Comparison of ENCODE assay signal across 8 mouse cellular contexts in the genomic region with DNA sequence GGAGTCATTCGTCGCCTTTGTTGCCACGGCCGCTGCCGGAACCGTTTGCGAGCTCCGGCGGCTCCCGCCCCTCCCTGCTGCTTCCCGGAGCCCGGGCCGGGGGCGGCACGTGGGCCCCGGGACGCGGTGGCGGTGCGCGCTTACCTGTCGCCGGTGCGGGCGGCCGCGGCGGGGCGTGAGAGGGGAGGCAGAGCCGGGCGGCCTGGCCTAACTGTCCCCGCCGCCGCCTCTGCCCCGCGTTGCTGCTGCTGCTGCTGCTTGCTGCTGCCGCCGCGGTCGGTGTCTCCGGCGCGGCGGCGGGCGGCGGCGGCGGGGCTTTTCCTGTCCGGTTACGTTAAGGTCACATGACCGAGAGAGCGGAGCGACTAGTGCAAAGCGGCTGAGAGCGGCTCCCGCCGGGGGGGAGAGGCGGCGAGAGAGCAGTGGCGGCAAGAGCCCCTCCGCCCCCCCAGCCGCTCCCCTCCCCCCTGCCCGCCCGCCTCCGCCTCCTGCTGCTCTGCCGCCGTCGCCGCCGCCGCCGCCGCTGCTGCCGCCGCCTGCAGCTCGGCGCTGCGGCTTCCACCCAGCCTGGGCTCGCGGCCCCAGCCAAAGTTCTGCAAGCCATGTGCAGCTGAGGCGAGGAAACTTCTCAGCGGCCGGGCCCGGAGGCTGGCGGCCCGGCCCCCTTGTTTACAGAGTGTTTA. TPM values are rescaled to one million over a fixed set of nuclear protein-coding genes. Genes with fewer than 3 reads are reported as not detected.
DNase-seq lines count a peak whose midpoint lies in the region; ATAC-seq and TF ChIP-seq lines count a peak whose summit lies in the region.

Gene Zbtb2, minus strand, starts transcription at position 408 of the 683 bp plus-strand sequence.

- H3K4me2 ChIP-seq in heart, embryonic 13.5 days: peak within 1 kb of the TSS; percentile 96
- H3K4me2 ChIP-seq in kidney, postnatal 0 days (ENCODE audit: low read length): peak within 1 kb of the TSS; percentile 80
- H3K4me2 ChIP-seq in liver, embryonic 15.5 days: peak within 1 kb of the TSS; percentile 93
- H3K4me2 ChIP-seq in neural tube, embryonic 11.5 days (ENCODE audit: low read depth): peak within 1 kb of the TSS; percentile 91
- peak within 1 kb of the TSS; percentile 81 for H3K4me2 ChIP-seq in stomach, embryonic 15.5 days

- H3K9ac ChIP-seq in heart, embryonic 13.5 days: peak within 1 kb of the TSS; percentile 100
- peak within 1 kb of the TSS; percentile 100 for H3K9ac ChIP-seq in kidney, postnatal 0 days (ENCODE audit: low read depth, low read length)
- H3K9ac ChIP-seq in liver, embryonic 15.5 days: peak within 1 kb of the TSS; percentile 95
- H3K9ac ChIP-seq in neural tube, embryonic 11.5 days (ENCODE audit: low read length): peak within 1 kb of the TSS; percentile 98
- H3K9ac ChIP-seq in stomach, embryonic 15.5 days: peak within 1 kb of the TSS; percentile 94

- 0 out of 2 replicates have a peak, but pooled peaks have one; percentile 20 for ATAC-seq in erythroblast, adult 5-6 weeks (replicated peaks; ENCODE audit: low FRiP score, poor library complexity, severe bottlenecking)
- 0 out of 2 replicates have a peak, but pooled peaks have one; percentile 3 for ATAC-seq in heart, embryonic 13.5 days (ENCODE audit: extremely low read depth, insufficient number of reproducible peaks, low FRiP score, low TSS enrichment)
- ATAC-seq in kidney, postnatal 0 days (replicated peaks; ENCODE audit: low FRiP score, low read depth): peak; percentile 8; the same call in 1 of the 2 replicates
- no peak for ATAC-seq in liver, embryonic 15.5 days (ENCODE audit: insufficient read depth)
- ATAC-seq in neural tube, embryonic 11.5 days (ENCODE audit: insufficient read depth, low FRiP score, low TSS enrichment): peak; percentile 5; the same call in 1 of the 2 replicates
- ATAC-seq in stomach, embryonic 15.5 days (ENCODE audit: insufficient read depth, low FRiP score, low read depth): no peak

- no peak for TF ChIP-seq CTCF in bone marrow macrophage, adult 2 months (IDR thresholded peaks at IDR 0.05; ENCODE audit: low read depth, low read length)
- no peak for TF ChIP-seq CTCF in kidney, postnatal 0 days (IDR thresholded peaks at IDR 0.05; ENCODE audit: low read depth)

- H3K4me3 ChIP-seq in bone marrow macrophage, adult 2 months (ENCODE audit: insufficient read depth, low read length): peak within 1 kb of the TSS; percentile 66
- peak within 1 kb of the TSS; percentile 91 for H3K4me3 ChIP-seq in heart, embryonic 13.5 days
- peak within 1 kb of the TSS; percentile 98 for H3K4me3 ChIP-seq in kidney, postnatal 0 days (replicated peaks; ENCODE audit: low read depth, low read length)
- H3K4me3 ChIP-seq in liver, embryonic 15.5 days (replicated peaks): peak within 1 kb of the TSS; percentile 96
- peak within 1 kb of the TSS; percentile 100 for H3K4me3 ChIP-seq in neural tube, embryonic 11.5 days (ENCODE audit: low read depth, low read length)
- H3K4me3 ChIP-seq in stomach, embryonic 15.5 days (replicated peaks): peak within 1 kb of the TSS; percentile 93

- H3K4me1 ChIP-seq in bone marrow macrophage, adult 2 months (ENCODE audit: control insufficient read depth, insufficient read depth, low read length): peaks cover 36% of the 10 kb centered on the region
- peaks cover 68% of the 10 kb centered on the region for H3K4me1 ChIP-seq in heart, embryonic 13.5 days
- H3K4me1 ChIP-seq in kidney, postnatal 0 days (replicated peaks; ENCODE audit: insufficient read depth, low read length): peaks cover 31% of the 10 kb centered on the region
- H3K4me1 ChIP-seq in liver, embryonic 15.5 days (replicated peaks): peaks cover 74% of the 10 kb centered on the region
- peaks cover 17% of the 10 kb centered on the region for H3K4me1 ChIP-seq in neural tube, embryonic 11.5 days (ENCODE audit: control insufficient read depth, insufficient read depth, low read length)
- peaks cover 25% of the 10 kb centered on the region for H3K4me1 ChIP-seq in stomach, embryonic 15.5 days

- H3K27ac ChIP-seq in bone marrow macrophage, adult 2 months (ENCODE audit: insufficient read depth, low read depth, low read length): peak within 1 kb of the TSS; percentile 96
- peak within 1 kb of the TSS; percentile 100 for H3K27ac ChIP-seq in heart, embryonic 13.5 days (replicated peaks)
- H3K27ac ChIP-seq in kidney, postnatal 0 days: peak within 1 kb of the TSS; percentile 98
- H3K27ac ChIP-seq in liver, embryonic 15.5 days (replicated peaks): peak within 1 kb of the TSS; percentile 97
- peak within 1 kb of the TSS; percentile 99 for H3K27ac ChIP-seq in neural tube, embryonic 11.5 days (ENCODE audit: low read depth, low read length)
- peak within 1 kb of the TSS; percentile 100 for H3K27ac ChIP-seq in stomach, embryonic 15.5 days

- TF ChIP-seq POLR2A in bone marrow macrophage, adult 2 months (IDR thresholded peaks at IDR 0.05; ENCODE audit: borderline replicate concordance, low read depth, low read length): no peak

- under 1% methylated on average over 45 of the region's 87 CpGs for WGBS in heart, embryonic 13.5 days
- WGBS in kidney, postnatal 0 days: under 1% methylated on average over 62 of the region's 87 CpGs
- under 1% methylated on average over 66 of the region's 87 CpGs for WGBS in liver, embryonic 15.5 days (ENCODE audit: insufficient replicate concordance)
- 0% methylated on average over 30 of the region's 87 CpGs for WGBS in neural tube, embryonic 11.5 days
- WGBS in stomach, embryonic 15.5 days: under 1% methylated on average over 71 of the region's 87 CpGs

- no peaks in the 10 kb centered on the region for H3K9me3 ChIP-seq in heart, embryonic 13.5 days
- no peaks in the 10 kb centered on the region for H3K9me3 ChIP-seq in kidney, postnatal 0 days (replicated peaks; ENCODE audit: low read length)
- no peaks in the 10 kb centered on the region for H3K9me3 ChIP-seq in liver, embryonic 15.5 days (replicated peaks)
- H3K9me3 ChIP-seq in neural tube, embryonic 11.5 days (ENCODE audit: control insufficient read depth, low read length): no peaks in the 10 kb centered on the region
- H3K9me3 ChIP-seq in stomach, embryonic 15.5 days: no peaks in the 10 kb centered on the region

- no peaks in the 10 kb centered on the region for H3K27me3 ChIP-seq in heart, embryonic 13.5 days (replicated peaks)
- no peaks in the 10 kb centered on the region for H3K27me3 ChIP-seq in kidney, postnatal 0 days (ENCODE audit: insufficient read depth, low read length)
- no peaks in the 10 kb centered on the region for H3K27me3 ChIP-seq in liver, embryonic 15.5 days
- no peaks in the 10 kb centered on the region for H3K27me3 ChIP-seq in neural tube, embryonic 11.5 days (ENCODE audit: control insufficient read depth, insufficient read depth, low read length)
- H3K27me3 ChIP-seq in stomach, embryonic 15.5 days (replicated peaks): no peaks in the 10 kb centered on the region

- peaks cover 7% of the 10 kb centered on the region for H3K36me3 ChIP-seq in heart, embryonic 13.5 days
- 0 out of 2 replicates have a peak, but pooled peaks cover under 1% of the 10 kb centered on the region for H3K36me3 ChIP-seq in kidney, postnatal 0 days (ENCODE audit: insufficient read depth, low read length)
- peaks cover 2% of the 10 kb centered on the region; the same call in 1 of the 2 replicates for H3K36me3 ChIP-seq in liver, embryonic 15.5 days (replicated peaks)
- H3K36me3 ChIP-seq in neural tube, embryonic 11.5 days (ENCODE audit: control insufficient read depth, insufficient read depth, low read length): 0 out of 2 replicates have a peak, but pooled peaks cover under 1% of the 10 kb centered on the region
- H3K36me3 ChIP-seq in stomach, embryonic 15.5 days: no peaks in the 10 kb centered on the region

- DNase-seq in CD4-positive helper T cell, adult 2 months (ENCODE audit: low read depth, low spot score): peak; percentile 82
- DNase-seq in kidney, postnatal 0 days (ENCODE audit: low spot score): peak; percentile 53
- peak; percentile 81 for DNase-seq in neural tube, embryonic 11.5 days (ENCODE audit: low spot score)

RNA-seq across cellular contexts. Expression of gene Zbtb2, which starts in this region (rescaled TPM):
- polyA plus RNA-seq in bone marrow macrophage, adult 2 months (2012; ENCODE audit: insufficient read depth, insufficient read length, missing spikeins): 8.7 and 10.3 TPM in 2 replicates
- total RNA-seq in erythroblast, adult 5-6 weeks (2015; ENCODE audit: low replicate concordance): 4.4 and 4.8 TPM in 2 replicates
- 2.6 and 4.6 TPM in 2 replicates for total RNA-seq in erythroblast, adult 5-6 weeks (2017; ENCODE audit: low replicate concordance)
- polyA plus RNA-seq in heart, embryonic 13.5 days (2015; fragmentation: Nextera tagmentation; extraction: Ambion mirVana): 10.2 and 10.5 TPM in 2 replicates
- 13.0 and 13.7 TPM in 2 replicates for polyA plus RNA-seq in kidney, postnatal 0 days (2015; fragmentation: Nextera tagmentation; extraction: Ambion mirVana)
- polyA plus RNA-seq in liver, embryonic 15.5 days (2015; fragmentation: Nextera tagmentation; extraction: Ambion mirVana): 3.8 and 4.0 TPM in 2 replicates
- polyA plus RNA-seq in neural tube, embryonic 11.5 days (2014; fragmentation: Nextera tagmentation; extraction: Ambion mirVana): 20.3 and 22.3 TPM in 2 replicates
- polyA plus RNA-seq in stomach, embryonic 15.5 days (2015; fragmentation: Nextera tagmentation; extraction: Ambion mirVana): 10.5 and 12.3 TPM in 2 replicates

Comparison
In these comparisons a context has a peak if more than half of its experiments do, and no peak if none do; other contexts are left out.
1. ATAC-seq: peak in erythroblast, adult 5-6 weeks (single experiment), heart, embryonic 13.5 days (single experiment), kidney, postnatal 0 days (single experiment) and neural tube, embryonic 11.5 days (single experiment); none in liver, embryonic 15.5 days (single experiment) and stomach, embryonic 15.5 days (single experiment).
2. Peak in every context shown above with its lines, with median percentiles within 50 percentile points of each other: DNase-seq, H3K27ac ChIP-seq, H3K4me3 ChIP-seq, H3K4me2 ChIP-seq and H3K9ac ChIP-seq.